ENCODE assay signal across 20 mouse cellular contexts in genomic region chr5:84276996-84277395, GRCm38 (mm10).
A peak's percentile ranks its signal among the peaks of the same experiment; 100 is the strongest.
DNase-seq lines count a peak whose midpoint lies in the region; ATAC-seq lines count a peak whose summit lies in the region.
"Had no signal": no experiment of that assay in that cellular context is flagged by ENCODE, and none has a peak within 500 bp of the region (broad histone marks: within the 10 kb centered on the region; RNA-seq: fewer than 3 reads in every experiment).

No protein-coding gene starts in this region.

- DNase-seq in cerebellum, postnatal 10 days = peak; percentile 53 to 69
- no peak for DNase-seq in cerebellum, adult 9-10 months
- DNase-seq in cerebellum, postnatal 14 days = peak; percentile 52 to 54
- peak; percentile 10 for DNase-seq in left cerebral cortex, postnatal 4 days
- no peak for DNase-seq in left cerebral cortex, adult 8-10 months (ENCODE audit: low spot score in 2 of 2)
- DNase-seq: adrenal gland, adult 2 months; adrenal gland, adult 8-10 months; adrenal gland, postnatal 10 days; adrenal gland, postnatal 14 days; adrenal gland, postnatal 25 days; adrenal gland, postnatal 36 days; B cell, adult 2 months; cerebellum, adult 11 months; cerebellum, adult 11-12 months; cerebellum, adult 18-20 months; cerebellum, adult 2 months had no signal

- intact Hi-C loops in left cerebral cortex, postnatal 4 days (cut with DNase I) = no loop called here

- ATAC-seq in cerebellum, adult (ENCODE audit: insufficient number of reproducible peaks, low FRiP score, low TSS enrichment) = no peak
- ATAC-seq: activated CD4-positive, CD25-positive, alpha-beta regulatory T cell, adult 4 months; CD4-positive, CD25-positive, alpha-beta regulatory T cell, adult 4 months; Patski had no signal

Comparison
In these comparisons a context has a peak if more than half of its experiments do, and no peak if none do; other contexts are left out.
1. DNase-seq: peak in cerebellum, postnatal 10 days (2 of 2), cerebellum, postnatal 14 days (2 of 2) and left cerebral cortex, postnatal 4 days (single experiment); none in cerebellum, adult 9-10 months (single experiment) and left cerebral cortex, adult 8-10 months (0 of 2).